Mouse (Mus musculus) heart, postnatal 0 days (tissue): ENCODE results near the gene Nlrx1.
"Not testable (repeated sequence)": the region's sequence is repeated elsewhere in the genome, so short reads cannot be mapped to it uniquely, and the experiment has no call there.

Experiments
- CTCF ChIP-seq: IDR thresholded peaks from 2 replicates; pipeline ENCODE4 v1.5.1; 2016; ENCODE audit warnings: antibody characterized with exemption, control low read depth, low read depth
- EP300 ChIP-seq: IDR thresholded peaks from 2 replicates; pipeline ENCODE4 v1.6.1; 2016; ENCODE audit warnings: antibody characterized with exemption, low read depth

- TF ChIP-seq EP300, CTCF: not testable (repeated sequence)
These were observed 31.6 kb upstream of the Nlrx1 start for GRCm38 (mm10) chr9:44300001-44300400.
